Mouse (Mus musculus) frontal cortex, postnatal 14 days (tissue): ENCODE data around the gene Cntd1.

Source experiments
- DNase-seq, 2 experiments: peaks; one replicate each; pipeline ENCODE4 v3.0.0; 2022; ENCODE audit warnings: low spot score in 2 of 2

Cntd1 gene

DNA sequence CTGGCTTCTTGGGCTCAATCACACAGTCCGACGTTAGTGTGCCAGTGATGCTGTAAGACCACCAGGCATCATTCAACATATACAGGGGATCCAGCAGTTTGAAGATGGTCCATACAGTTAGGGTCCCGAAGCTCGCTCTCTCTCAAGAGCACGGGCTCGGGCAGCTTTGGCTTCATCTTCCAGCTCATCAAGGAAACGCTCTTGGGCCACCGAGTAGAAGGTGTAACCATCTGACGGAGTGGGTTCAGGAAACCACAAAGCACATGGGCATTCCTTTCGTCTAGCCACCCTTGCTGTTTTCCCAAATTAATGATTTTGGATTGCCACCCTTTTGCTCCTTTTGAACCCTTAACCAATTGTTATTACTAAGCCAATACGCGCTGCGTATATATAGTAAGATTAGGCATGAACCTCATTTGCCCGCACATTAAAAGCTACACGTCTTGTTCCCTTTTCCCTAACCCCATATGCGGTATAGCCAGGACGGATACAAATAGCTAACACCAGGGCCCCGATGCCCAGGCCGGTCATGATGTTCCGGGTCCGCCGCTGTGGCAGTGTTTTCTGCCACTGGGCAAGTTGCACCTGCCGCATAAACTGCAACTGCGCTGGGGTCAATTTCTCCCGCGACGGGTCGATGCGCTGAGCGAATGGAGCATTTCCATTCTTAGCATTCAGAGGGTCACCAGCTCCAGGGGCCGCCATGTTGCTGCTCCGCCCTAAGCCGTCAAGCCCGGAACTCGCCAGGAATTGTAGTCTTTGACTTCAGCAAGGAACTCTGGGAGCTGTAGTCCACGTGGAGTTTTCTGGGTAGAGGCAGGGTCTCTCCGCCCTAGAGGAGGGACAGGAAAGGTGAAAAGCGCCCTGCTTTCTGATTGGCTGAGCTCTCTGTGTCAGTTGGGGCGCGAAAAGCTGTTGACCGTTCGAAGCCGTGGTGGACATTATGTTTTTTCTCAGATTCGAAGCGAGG is at the start of gene Cntd1, which contains the start of gene Coa3:
Gene Cntd1 (plus strand): TSS at position 790 of the 970 bp plus-strand sequence.
Gene Coa3 (minus strand): TSS at position 892 of the 970 bp plus-strand sequence.
- DNase-seq = peak; percentile 75 to 77

DNA sequence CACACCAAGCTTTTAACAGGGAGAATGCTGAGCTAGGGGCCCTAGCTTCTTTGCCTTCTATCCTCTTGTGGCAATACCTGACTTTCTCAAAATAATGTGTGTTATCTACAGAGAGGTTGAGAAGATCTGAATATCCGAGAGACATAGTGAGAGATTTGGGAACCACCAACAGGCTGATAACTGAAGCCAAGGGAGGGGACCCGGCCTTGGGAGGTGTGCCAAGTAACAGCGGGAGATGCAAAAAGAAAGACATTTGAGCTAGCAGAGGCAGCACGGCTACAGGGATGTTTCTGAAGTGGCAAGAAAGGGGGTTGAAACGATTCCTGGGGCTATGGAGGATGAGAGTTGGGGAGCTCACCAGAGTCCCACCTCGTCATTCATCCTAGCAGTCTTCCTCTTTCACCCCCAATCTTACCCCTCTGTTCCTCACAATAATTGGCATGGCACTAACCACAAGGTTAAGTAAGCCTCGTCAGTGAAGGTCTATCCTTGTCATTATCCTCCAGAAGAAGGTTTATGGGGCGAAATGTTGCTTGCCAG is 49.4 kb upstream of the Cntd1 start:
- DNase-seq = no peak

DNA sequence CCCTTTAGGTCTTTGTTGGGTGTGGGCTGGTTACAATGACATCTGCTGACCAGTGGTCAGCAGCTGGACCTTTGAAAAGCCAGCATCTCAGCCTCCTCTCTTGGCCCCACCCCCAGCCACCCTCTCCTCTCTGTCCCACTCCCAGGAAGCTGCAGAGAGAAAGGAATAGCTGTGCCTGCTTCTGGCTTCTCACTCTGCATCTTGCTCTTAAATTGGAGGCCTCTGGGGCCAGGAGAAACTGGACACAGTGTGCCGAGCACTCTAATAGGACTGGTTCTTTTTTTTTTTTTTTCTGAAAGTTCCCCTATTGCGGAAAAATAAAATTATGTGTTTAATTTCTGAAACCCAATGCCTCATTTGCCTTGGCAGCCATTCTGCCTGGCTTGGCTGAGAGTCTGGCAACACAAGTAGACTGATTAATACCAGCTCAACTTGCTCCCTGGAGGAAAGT is 48.7 kb upstream of the Cntd1 start:
- no peak for DNase-seq

DNA sequence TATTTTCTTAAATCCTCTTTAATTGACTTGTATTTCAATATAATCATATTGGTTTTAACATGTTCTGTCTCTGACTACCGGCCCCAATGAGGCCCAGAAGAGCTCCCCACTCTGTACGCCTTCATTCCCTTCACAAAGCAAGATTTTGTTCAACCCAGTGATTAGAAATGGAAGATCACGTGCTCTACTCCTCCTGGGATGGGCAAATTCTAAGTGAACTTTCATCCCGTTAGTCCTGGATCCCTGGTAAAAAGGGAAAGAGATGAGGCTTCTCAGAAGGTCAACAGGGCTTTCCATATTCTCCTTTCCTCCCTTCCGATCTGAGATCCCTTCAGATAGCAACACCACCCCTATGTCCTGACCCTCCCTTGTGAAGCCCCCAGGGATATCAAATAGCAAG is 48.3 kb upstream of the Cntd1 start:
- DNase-seq = no peak

DNA sequence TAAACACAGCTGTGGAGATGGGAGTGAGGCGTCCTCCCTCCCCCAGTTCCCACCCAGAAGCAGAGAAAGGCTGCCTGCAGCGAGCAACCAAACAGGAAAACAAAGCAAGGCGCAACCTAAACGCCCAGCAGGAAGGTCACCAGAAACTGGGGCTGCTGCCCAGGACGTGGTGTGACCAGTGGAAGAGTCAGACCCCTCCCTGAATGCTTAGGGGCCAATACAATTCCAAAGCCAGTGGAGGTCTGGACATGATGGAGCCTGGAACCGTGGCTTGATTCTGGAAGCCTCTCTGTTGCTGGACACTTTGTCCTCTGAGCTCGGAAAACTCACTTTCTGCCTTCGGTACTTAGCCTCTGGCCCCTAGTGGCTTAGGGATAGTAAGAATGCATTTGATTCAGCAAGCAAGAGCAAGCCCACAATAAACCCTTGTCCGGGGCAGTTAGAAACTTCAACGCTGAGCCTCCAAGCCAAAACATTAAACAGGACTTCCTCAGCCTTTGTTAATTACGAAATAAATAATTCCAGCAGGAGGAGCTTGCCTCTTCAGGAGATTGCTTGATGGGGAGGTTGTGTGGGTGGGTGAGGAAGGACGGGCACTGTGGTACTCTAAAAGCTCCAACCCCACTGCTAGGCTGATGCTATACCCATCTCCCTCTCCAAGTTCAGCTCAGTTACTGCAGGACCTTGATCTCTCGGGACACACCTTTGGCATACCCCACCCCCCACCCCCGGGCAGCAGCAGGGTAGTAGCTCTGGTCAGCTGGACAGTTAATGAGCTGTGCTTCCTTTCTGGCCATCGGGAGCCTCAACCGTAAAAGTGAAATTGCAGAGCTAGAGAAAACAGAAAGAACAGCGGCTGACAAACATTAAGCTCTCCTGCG is 47.6 kb upstream of the Cntd1 start:
- no peak for DNase-seq

DNA sequence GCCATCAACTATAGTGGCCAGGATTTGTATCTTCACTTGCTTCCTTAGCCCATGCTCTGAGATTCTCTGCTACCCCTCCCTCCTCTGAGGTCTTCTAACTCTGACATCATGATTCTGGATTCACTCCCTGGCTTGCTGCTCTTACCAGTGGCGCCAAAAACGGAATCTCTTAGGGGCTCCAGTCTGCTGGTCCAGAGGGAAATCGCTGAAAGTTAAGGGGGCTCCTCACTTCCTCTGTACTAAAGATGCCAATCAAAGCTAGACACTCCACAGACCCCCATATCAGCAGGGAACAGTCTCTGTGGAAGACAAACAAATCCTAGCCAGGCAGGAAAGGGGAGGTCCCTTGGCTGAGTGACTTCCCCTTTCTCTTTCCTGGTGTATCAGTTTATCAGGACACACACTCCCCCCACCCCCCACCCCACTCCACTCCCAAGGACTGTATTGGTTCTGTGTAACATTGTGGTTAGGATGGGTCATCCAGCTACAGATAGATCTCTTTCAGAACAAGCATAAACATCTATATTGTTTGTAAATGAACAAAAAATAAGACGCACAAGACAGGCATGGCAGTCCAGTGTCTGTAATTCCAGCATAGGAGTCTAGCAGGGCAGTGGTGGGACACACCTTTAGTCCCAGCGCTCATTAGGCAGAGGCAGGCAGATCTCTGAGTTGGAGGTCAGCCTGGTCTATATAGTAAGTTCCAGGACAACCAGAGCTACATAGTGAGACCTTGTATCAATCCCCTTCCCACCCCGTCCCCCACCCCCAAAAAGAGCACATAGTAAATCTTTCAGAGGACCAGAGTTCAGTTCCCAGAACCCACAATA is 46.6 kb upstream of the Cntd1 start:
- DNase-seq = no peak

DNA sequence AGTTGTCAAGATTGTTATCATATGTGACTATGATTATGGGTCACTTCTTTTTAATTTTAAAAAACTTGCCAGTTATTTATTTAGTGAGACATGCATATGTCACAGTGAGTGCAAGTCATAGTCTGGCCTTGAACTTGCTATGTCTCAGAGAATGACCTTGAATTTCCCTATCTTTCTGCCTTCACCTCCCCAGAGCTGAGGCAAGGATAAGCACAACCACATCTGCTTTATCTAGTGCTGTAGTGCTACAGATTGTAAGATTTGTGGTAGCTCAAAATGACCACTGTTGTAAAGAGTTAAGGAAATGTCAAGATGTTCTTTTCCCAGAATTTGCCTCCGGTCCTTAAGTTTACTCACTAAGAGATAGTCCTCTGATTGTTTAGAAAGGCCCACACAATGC is 45.6 kb upstream of the Cntd1 start:
- no peak for DNase-seq

DNA sequence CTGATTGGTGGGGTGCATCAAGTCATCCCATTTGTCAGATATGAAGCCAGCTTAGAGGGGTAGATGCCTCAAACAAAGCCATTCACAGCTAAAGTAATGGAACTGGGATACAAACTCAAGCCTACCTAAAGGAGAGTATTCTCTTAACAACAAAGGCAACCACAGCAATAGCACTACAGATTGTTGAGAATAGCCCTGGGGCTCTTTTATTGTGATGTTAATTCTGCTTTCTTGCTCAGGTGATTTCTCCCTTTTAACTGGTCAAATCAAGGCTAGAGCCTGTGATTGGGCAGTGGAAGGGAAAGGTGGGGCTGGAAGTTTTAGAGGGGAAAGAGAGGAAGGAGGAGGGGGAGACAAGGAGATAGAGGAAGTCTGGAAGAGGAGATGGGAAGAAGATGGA is 44.7 kb upstream of the Cntd1 start:
- no peak for DNase-seq

DNA sequence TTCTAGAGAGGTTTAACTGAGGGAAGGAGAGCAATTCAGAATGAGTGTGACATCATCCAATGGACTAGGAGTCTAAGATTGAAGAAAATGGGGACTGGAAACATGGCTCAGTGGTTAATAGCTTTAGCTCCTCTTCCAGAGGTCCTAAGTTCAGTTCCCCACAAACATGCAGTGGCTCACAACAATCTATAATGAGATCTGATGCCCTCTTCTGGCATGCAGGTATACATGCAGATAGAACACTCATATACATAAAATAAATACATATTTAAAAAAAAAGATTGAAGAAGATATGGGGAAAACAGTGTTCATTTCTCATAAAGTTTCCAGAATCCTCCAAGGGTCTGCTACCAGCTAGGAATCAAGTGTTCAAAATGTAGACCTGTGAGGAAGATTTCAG is 43.4 kb upstream of the Cntd1 start:
- DNase-seq = no peak

DNA sequence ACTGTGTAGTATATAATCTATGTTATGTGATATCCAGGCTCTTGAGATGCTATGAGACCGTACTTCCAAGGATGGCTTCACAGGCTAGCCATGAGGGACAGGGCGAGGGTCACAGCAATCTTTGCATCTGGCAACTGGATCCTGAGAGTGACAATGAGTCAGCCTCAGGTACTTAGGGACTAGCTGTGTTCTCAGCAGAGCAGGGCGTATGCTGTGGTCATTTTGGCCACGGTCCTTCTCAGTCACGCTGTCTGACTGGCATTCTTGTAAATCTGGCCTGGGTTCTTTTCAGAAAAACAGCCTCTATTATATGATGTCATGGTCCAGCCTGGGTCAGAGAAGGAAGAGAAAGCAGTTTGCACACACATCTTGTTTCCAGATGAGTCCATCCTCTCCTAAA is 42.0 kb upstream of the Cntd1 start:
- DNase-seq = no peak

DNA sequence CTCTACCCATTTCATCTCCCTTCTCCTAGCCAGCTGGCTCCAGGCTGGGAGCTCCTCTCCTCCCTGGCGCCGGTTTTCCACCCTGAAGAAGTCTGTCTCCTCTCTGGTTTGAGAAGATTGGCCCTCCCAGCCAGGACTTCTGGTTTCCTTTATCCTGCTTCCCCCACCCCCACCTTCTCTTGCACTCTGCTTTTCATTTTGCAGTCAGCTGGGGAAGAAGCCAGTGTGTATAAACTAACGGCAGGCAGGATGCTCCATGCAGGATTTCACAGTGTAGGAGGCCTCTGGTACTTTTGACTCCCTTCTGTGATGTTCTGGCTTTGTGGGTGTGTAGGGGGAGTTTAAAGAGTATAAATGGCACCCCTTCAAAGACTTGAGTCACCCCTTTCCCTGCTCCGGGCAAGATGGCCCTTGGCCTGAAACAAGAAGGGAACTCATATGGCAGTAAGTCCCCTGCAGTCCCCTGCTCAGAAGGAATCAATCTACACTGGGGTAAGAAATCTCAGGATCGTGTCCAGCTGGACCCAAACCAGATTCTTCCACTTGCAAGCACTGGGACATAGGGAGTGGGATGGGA is 40.7 kb upstream of the Cntd1 start:
- no peak for DNase-seq

DNA sequence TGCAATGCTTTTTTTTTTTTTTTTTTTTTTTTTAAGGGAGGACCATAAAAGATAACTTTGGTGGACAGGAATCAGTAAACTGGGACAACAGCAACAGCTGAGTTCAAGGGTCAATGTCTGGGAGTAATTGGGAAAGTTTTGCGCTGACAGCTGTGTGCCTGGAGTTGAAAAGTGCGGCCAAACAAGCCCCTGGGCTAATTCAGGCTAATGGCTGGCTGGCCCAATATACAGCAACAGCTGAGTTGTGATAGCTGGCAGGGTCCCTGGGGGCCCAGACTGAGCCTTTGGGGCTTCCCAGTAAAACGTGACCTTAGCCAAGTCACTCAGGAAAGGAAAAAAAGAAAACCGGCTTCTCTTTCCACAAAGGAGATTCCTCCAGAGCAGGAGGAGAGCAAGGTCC is 33.7 kb upstream of the Cntd1 start:
- no peak for DNase-seq

DNA sequence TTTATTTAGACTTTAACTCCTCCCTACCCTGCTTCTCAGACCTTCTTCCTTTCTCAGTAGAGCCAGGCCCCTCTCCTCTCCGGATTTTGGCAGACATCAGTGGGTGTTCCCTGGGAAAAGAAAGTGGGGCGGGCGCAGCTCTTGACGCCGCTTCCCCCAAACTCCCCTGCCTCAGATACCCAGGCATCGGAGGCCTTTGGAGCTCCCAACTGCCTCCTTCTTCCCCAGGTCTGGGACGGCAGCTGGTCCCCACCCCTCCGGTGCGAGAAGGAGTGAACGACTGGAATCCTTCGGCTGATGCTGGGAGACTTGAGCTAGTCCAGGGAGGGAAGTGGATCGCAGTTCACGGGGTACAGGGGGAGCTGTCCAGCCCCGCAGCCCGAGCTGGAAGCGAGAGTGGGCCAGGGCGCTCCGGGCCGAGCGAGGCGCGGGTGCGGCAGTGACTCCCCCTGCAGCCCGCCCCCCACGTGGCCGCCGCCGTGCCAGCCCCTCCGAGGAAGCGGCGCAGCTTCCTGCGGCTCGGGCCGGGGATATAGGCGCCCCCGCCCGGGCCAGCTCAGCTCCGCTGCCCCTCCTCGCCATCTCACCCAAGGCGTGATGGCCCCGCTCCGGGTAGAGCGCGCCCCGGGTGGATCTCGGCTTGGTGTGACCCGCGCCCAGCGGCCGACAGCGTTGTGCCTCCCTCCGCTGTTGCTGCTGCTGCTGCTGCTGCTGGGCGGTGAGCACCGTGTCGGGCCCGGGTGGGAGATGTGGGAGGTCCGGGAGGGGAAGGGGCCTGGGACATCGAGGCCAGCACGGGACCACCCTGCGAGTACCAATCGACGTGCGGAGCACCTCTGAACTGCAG is 32.7 kb upstream of the Cntd1 start, which contains the start of gene Ramp2:
Gene Ramp2 (plus strand): TSS at position 174 of the 847 bp plus-strand sequence.
- no peak for DNase-seq

DNA sequence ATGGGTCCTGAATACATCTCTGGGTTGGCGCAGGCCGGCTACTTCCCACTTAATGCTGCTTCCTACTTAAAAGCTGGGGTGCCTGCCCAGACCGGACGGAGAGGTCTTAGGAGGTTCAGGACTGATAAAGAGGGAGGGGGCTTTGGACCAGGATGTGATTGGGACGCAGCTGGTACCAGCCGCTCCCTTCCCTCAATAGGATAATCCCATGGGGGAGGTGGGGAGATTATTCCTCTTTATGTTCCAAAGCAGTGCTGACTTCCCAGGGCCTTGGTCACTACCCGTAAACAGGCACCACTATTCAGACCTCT is 32.2 kb upstream of the Cntd1 start:
- no peak for DNase-seq

DNA sequence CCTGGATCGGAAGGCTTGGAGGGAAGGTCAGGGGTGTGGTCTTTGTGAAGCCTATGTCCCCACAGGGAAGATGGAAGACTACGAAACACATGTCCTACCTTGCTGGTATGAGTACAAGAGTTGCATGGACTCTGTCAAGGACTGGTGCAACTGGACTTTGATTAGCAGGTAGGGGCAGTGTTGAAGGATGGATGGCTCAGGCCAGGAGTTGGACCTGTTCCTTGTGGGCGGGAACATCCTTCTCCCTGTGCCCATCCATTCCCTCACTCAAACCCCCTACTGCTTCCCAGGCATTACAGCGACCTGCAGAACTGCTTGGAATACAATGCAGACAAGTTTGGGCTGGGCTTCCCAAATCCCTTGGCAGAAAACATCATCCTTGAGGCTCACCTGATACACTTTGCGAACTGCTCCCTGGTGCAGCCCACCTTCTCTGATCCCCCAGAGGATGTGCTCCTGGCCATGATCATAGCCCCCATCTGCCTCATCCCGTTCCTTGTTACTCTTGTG is 31.2 kb upstream of the Cntd1 start:
- DNase-seq = no peak

DNA sequence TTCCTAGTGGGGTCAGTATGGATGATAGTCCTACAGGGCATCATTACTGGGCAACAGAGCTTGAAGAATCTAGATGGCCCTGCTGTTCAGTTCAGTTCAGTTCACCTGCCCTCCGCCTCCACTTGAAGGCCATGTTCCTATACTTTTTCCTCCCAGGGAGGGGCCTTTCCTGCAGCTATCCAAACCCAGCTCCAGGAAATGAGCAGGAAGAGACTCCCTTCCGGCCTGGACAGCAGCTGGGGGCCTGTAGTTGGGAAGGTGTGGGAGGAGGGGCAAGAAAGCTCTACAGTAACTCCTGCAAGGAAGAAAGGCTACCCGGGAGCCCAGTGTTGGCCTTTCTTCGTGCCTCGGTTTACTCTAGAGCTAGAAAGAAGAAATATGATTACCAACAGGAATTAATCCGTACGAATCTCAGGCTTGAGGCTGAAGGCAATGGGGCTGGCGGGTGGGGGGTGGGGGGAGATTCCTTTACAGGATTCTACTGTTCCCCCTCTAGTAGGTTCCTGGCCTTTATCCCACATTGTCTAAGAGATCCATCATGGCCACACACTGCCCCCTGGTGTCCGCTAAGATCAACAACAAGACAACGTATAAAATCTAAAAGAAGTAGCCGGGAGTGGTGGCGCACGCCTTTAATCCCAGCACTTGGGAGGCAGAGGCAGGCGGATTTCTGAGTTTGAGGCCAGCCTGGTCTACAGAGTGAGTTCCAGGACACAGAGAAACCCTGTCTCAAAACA is 30.4 kb upstream of the Cntd1 start:
- DNase-seq = no peak

DNA sequence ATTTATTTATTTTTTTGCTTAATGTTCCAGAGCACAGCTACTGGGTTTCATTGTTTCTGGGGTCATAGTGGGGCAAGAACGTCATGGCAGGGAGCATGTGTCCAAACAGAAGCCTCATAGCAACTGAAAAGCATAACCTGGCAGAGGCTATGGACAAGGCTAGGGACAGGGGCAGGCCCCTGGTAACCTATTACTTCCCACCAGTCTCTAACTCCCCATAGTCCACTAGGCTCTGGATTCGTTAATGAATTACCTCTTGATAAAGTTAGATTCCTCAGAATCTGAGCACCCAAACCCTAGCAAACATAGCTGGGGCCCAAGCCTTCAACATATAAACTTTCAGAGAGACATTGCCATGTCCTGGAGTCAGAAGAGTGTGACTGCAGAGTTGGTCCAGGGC is 27.8 kb upstream of the Cntd1 start:
- DNase-seq = no peak

DNA sequence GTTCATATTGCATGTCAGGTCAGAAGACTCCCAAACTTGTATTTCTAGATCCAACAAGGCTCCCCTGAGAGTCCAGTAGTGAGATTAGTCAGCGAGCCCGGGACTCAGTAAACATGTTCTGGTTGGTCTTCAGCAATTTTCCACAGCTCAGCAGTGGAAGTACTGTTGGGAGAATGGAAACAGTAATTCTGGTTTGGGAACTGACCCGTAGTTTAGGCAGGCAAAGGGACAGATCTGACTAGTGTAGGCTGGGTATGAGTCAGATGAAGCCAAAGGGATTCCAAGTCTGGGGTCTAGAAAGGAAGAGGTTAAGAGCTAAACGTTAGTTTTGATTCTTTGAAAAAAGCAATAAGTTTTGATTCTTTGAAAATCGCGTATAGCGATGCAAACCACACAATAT is 25.9 kb upstream of the Cntd1 start:
- no peak for DNase-seq
